Mouse (Mus musculus) lung, embryonic 14.5 days (tissue): ENCODE data around the gene Ces1b. TPM values are rescaled to one million over a fixed set of nuclear protein-coding genes. Genes with fewer than 3 reads are reported as not detected.

ENCODE experiments used
- ATAC-seq: fragments of 200-750 bp; cut with Nextera tagmentation; 2 replicates; pipeline ENCODE4 v1.8.0; 2017; ENCODE audit warnings: mild to moderate bottlenecking, moderate TSS enrichment, moderate library complexity; ENCODE audit not compliant: insufficient read depth
- DNase-seq: peaks from one replicate; pipeline ENCODE4 v3.0.0-alpha.2; 2015
- H3K27ac ChIP-seq: fragments of 300-500 bp; sonication (generic); 2 replicates; pipeline ENCODE4 v1.5.1; 2014; ENCODE audit warnings: low read depth, mild to moderate bottlenecking, moderate library complexity
- H3K27me3 ChIP-seq: fragments of 300-500 bp; sonication (generic); 2 replicates; pipeline ENCODE4 v1.6.1; 2014; ENCODE audit warnings: low read length, control low read depth; ENCODE audit not compliant: insufficient read depth
- H3K36me3 ChIP-seq: fragments of 300-500 bp; sonication (generic); 2 replicates; pipeline ENCODE4 v1.6.1; 2014; ENCODE audit warnings: control low read depth; ENCODE audit not compliant: insufficient read depth
- H3K4me1 ChIP-seq: fragments of 300-500 bp; sonication (generic); 2 replicates; pipeline ENCODE4 v1.6.1; 2014; ENCODE audit warnings: antibody characterized with exemption, control low read depth; ENCODE audit not compliant: insufficient read depth
- H3K4me2 ChIP-seq: fragments of 300-500 bp; sonication (generic); 2 replicates; pipeline ENCODE4 v1.6.1; 2014; ENCODE audit warnings: mild to moderate bottlenecking
- H3K4me3 ChIP-seq: fragments of 300-500 bp; sonication (generic); 2 replicates; pipeline ENCODE4 v1.5.1; 2014; ENCODE audit warnings: low read depth, low read length
- H3K9ac ChIP-seq: fragments of 300-500 bp; sonication (generic); 2 replicates; pipeline ENCODE4 v1.6.1; 2014
- H3K9me3 ChIP-seq: fragments of 300-500 bp; sonication (generic); 2 replicates; pipeline ENCODE4 v1.6.1; 2016; ENCODE audit warnings: low read depth, low read length, control low read depth
- CTCF ChIP-seq: IDR thresholded peaks from 2 replicates; pipeline ENCODE4 v1.5.1; 2016; ENCODE audit warnings: antibody characterized with exemption, low read depth
- WGBS: fragments of 180-500 bp; shearing (Covaris S2); extraction: QIAGEN DNeasy Blood & Tissue Kit; methylation state at CpG from one replicate; pipeline ENCODE4 v1.1.7; 2014; 5-methylcytosine and 5-hydroxymethylcytosine counted together
- polyA plus RNA-seq: library from polyadenylated mRNA; unstranded; fragments of >200 nt; fragmentation: Nextera tagmentation; extraction: Ambion mirVana; gene quantifications from 2 replicates; pipeline ENCODE4 v1.2.1, GENCODE M21; 2014

Ces1b gene
- polyA plus RNA-seq, 1 experiment from 2014 or later: not detected

GRCm38 (mm10) chr8:93011439-93011838 is 68.4 kb downstream of the Ces1b start:
- Histone ChIP-seq H3K4me2 (no peak overlapping the region), H3K9me3 (no peaks in the 10 kb centered on the region), H3K27ac (no peak overlapping the region), H3K36me3 (no peaks in the 10 kb centered on the region), H3K27me3 (no peaks in the 10 kb centered on the region), H3K4me3 (no peak overlapping the region), H3K4me1 (no peaks in the 10 kb centered on the region), H3K9ac (no peak overlapping the region)
- ATAC-seq: peak; percentile 76
- WGBS: 7% methylated on average over 9 of the region's 9 CpGs
- TF ChIP-seq CTCF: peak; percentile 98
- DNase-seq: peak; percentile 97

GRCm38 (mm10) chr8:93010286-93010685 is 69.5 kb downstream of the Ces1b start:
- H3K4me1 ChIP-seq: no peaks in the 10 kb centered on the region
- H3K27me3 ChIP-seq: no peaks in the 10 kb centered on the region
- H3K4me2 ChIP-seq: no peak overlapping the region
- TF ChIP-seq CTCF: peak; percentile 77
- 25% methylated on average over 5 of the region's 5 CpGs for WGBS
- peak; percentile 93 for DNase-seq
- no peaks in the 10 kb centered on the region for H3K9me3 ChIP-seq
- ATAC-seq: no peak
- no peaks in the 10 kb centered on the region for H3K36me3 ChIP-seq
- no peak overlapping the region for H3K4me3 ChIP-seq
- H3K27ac ChIP-seq: no peak overlapping the region
- no peak overlapping the region for H3K9ac ChIP-seq

Other genes starting within 250 kb of the Ces1b start
- 7.8 and 8.0 TPM in 2 replicates for gene Lpcat2, start 224.7 kb downstream of the Ces1b start, polyA plus RNA-seq
- gene Capns2, start 178.6 kb downstream of the Ces1b start, polyA plus RNA-seq: 0.26 and 1.2 TPM in 2 replicates
- 0.08 and 0.16 TPM in 2 replicates for gene Slc6a2, start 119.9 kb downstream of the Ces1b start, polyA plus RNA-seq
- gene Ces1a, start 31.8 kb downstream of the Ces1b start, polyA plus RNA-seq: not detected in 2 replicates
- gene Ces1c, start 51.3 kb upstream of the Ces1b start, polyA plus RNA-seq: not detected in 2 replicates
- 17.6 and 18.5 TPM in 2 replicates for gene Ces1d, start 117.8 kb upstream of the Ces1b start, polyA plus RNA-seq
- 0.09 and 0.17 TPM in 2 replicates for gene Ces1e, start 149.6 kb upstream of the Ces1b start, polyA plus RNA-seq
- gene Ces1f, start 199.7 kb upstream of the Ces1b start, polyA plus RNA-seq: 4.3 and 5.6 TPM in 2 replicates